Mouse (Mus musculus) cortical plate, adult 2 months (tissue): ENCODE measurements around the gene Cpped1.

Experiments
- CTCF ChIP-seq: fragments of 200-500 bp; IDR thresholded peaks from 2 replicates; pipeline ENCODE4 v1.5.1; 2011; ENCODE audit warnings: mild to moderate bottlenecking, control low read depth, low read length; ENCODE audit not compliant: insufficient read depth; ENCODE audit errors: extremely low read depth
- POLR2A ChIP-seq: fragments of 200-500 bp; IDR thresholded peaks from 2 replicates; pipeline ENCODE4 v1.6.1; 2011; ENCODE audit warnings: mild to moderate bottlenecking, low read length, control low read depth; ENCODE audit not compliant: insufficient read depth; ENCODE audit errors: extremely low read depth

DNA sequence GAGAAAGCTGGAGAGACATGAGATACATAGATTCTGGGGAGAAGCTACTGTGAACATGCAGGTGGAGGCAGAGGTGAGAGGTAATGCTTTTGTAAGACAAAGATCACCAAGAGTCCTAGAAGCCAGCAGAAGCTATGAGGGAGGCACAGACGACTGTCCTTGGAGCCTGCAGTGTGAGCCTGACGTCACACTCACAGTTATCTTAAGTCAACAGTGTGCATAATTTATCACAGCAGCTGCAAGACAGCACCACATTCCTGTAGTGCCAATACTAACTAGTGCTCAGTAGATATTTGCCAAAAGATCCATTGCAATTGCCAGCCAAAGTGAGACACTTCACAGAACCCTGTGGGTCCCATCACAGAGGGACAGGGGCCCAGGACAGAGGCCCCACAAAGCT is 127.2 kb downstream of the Cpped1 start:
- no peak for TF ChIP-seq POLR2A
- no peak for TF ChIP-seq CTCF
